Mouse (Mus musculus): ENCODE results near the gene Ube2h.

DNA sequence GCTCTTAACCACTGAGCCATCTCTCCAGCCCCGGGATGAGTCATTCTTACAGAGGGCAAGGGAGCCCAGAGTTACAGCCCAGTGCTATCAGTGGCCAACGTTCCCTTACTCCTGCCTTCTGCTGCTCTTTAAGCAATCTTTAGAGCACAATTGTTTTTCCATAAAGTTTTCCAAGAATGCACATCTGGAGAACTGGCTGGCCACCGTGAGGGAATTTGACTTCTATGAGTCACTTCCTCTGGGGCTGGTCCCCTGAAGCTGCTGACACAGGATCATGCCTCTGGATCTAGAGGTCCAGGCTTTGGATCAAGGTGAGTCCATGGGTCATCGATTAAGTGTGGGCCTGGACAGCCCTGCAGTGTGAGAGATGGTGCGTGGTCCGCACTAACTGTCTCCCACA, 39.7 kb upstream of the Ube2h start:
- no peak for TF ChIP-seq POLR2A (IDR thresholded peaks at IDR 0.05; ENCODE audit: control insufficient read depth, low read depth, low read length)
- no peak for TF ChIP-seq CTCF (IDR thresholded peaks at IDR 0.05; ENCODE audit: control insufficient read depth, insufficient read depth, insufficient replicate concordance, low read depth, low read length)
